Mouse (Mus musculus): ENCODE results near the gene Aatk. TPM values are rescaled to one million over a fixed set of nuclear protein-coding genes. Genes with fewer than 3 reads are reported as not detected.

Aatk gene
- 3.1 and 3.4 TPM in 2 replicates for polyA plus RNA-seq (2015; fragmentation: Nextera tagmentation; extraction: Ambion mirVana)

DNA sequence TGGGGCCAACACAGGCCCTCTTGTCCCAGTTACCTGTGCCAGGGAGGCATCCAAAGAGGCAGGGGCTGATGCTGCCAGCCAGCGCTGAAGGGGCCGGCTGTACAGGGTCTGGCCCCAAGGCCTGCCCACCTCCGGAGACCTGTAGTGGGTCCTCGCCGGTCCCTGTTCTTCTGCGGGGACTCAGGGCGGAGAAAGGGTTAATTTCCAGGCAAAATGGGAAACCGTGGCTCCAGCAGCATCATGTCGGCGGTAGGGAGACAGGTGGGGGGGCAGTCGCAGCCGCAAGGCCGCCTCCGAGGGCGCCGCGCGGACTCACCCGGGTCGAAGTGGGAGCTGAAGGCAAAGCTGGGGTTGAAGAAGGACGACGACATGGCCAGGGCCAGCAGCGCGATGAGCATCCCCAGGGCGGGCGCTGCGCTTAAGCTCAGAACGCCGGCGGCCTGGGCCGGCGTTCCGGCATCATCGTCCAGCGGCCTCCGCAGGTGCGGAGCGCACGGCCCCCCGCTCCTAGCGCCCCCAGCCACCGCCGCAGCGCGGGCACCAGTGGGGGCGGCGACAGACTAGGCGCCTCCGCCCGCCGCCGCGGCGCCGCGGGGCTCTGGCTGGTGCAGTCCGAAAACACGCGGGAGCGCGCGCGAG lies at the start of gene Aatk:
Gene Aatk, minus strand, starts transcription at position 615 of the 639 bp plus-strand sequence.
- Histone ChIP-seq H3K36me3 (no peaks in the 10 kb centered on the region), H3K9ac (peak within 1 kb of the TSS; percentile 58), H3K9me3 (no peaks in the 10 kb centered on the region), H3K4me3 (replicated peaks) (peak within 1 kb of the TSS; percentile 56), H3K27ac (peak within 1 kb of the TSS; percentile 32; the same call in 1 of the 2 replicates), H3K4me2 (replicated peaks) (peak within 1 kb of the TSS; percentile 95), H3K4me1 (replicated peaks) (peaks cover 38% of the 10 kb centered on the region), H3K27me3 (replicated peaks) (peaks cover 27% of the 10 kb centered on the region)
- peak; percentile 32; the same call in 1 of the 2 replicates for ATAC-seq
- 2% methylated on average over 62 of the region's 63 CpGs for WGBS

DNA sequence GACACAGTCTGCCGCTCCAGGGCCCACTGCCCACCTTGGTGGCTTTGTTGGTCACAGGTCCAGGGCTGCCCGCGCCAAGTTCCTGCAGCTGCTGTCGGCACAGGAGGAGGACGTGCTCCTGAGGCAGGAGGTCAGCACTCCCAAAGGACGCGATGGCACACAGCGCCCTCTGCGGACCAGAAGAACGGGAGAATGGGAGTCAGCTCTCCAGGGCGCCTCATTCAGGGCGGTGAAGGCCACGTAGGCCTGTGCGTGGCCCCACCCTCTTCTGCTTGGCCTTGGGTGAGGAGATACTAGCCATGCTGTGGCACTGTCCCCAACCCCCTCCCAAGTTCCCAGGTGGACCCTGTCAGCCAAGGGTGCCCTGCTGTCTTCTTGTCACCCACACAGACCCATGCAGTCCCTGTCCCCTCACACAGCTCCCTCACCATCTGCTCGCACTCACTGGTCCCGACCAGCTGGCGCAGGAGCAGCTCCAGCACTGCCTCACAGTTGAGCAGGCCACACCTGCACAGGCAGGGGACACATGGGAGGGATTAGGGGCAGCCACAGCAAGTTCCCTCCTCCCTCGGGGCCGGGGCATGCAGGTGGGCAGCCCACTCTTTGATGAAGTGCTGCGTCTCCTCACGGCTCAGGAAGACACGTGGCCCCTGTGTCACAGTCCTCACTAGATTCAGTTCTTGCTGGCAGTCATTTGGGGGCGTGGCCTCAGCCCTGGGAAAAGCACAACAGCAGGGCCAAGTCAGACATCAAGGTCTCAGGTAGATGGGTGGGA lies 46.0 kb upstream of the Aatk start:
- Histone ChIP-seq H3K9ac (no peak overlapping the region), H3K4me1 (replicated peaks) (peaks cover 8% of the 10 kb centered on the region), H3K36me3 (peaks cover 31% of the 10 kb centered on the region), H3K4me3 (replicated peaks) (no peak overlapping the region), H3K4me2 (replicated peaks) (no peak overlapping the region), H3K27me3 (replicated peaks) (no peaks in the 10 kb centered on the region), H3K9me3 (no peaks in the 10 kb centered on the region), H3K27ac (no peak overlapping the region)
- ATAC-seq: peak; percentile 43; the same call in 1 of the 2 replicates
- WGBS: 72% methylated on average over 23 of the region's 23 CpGs

DNA sequence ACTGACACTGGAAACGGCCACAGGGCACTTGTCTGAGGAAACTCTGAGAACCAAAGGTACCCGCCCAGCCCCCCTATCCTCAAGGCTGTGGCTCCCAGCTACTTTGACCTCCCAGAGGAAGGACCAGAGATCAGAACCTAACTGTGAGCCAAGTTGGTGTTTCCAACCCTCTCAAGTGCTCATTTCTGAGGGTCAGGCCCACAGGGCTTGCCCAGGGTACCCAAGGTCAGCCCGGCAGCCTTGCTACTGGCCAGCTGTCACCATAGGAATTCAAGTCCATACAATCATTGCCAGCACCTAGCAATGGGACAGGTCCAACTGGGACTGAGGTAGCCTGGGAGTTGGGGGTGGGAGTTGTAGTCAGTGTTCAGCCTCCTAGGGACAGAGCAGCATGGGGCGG lies 43.7 kb upstream of the Aatk start:
- H3K27me3 ChIP-seq (replicated peaks): no peaks in the 10 kb centered on the region
- H3K9ac ChIP-seq: no peak overlapping the region
- ATAC-seq: no peak
- no peak overlapping the region for H3K4me3 ChIP-seq (replicated peaks)
- H3K36me3 ChIP-seq: peaks cover 31% of the 10 kb centered on the region
- WGBS: 92% methylated on average over 4 of the region's 4 CpGs
- no peak overlapping the region for H3K4me2 ChIP-seq (replicated peaks)
- no peak overlapping the region for H3K27ac ChIP-seq
- no peaks in the 10 kb centered on the region for H3K9me3 ChIP-seq
- peaks cover 5% of the 10 kb centered on the region for H3K4me1 ChIP-seq (replicated peaks)

DNA sequence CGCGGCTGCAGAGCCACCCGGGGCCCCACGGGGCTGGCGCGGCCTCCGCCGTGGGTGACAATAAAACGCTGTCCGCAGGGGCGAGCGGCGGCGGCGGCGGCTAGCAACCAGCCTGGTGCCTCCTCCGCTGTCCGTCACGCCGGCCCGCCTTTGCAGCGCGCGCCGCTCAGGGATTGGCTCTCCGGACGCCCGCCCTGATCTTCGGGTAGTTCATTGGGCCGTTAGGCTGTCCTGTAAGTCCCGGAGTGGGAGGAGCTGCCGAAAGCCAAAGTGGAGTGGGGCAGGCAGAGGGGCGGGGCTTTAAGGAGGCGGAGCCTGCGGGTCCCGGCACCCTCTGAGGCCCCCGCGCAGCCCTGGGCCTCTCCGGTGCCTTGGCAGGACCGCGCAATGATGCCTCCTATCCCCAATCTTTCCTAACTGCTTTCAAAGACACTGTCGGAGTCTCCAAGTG lies 39.8 kb upstream of the Aatk start, which contains the start of gene Cep131:
Gene Cep131, minus strand, starts transcription at position 126 of the 451 bp plus-strand sequence.
- Histone ChIP-seq H3K4me3 (replicated peaks) (peak within 1 kb of the TSS; percentile 98), H3K4me1 (replicated peaks) (peaks cover 8% of the 10 kb centered on the region), H3K36me3 (peaks cover 13% of the 10 kb centered on the region; the same call in 1 of the 2 replicates), H3K27ac (peak within 1 kb of the TSS; percentile 78), H3K4me2 (replicated peaks) (peak within 1 kb of the TSS; percentile 78), H3K9ac (peak within 1 kb of the TSS; percentile 96), H3K9me3 (no peaks in the 10 kb centered on the region), H3K27me3 (replicated peaks) (no peaks in the 10 kb centered on the region)
- under 1% methylated on average over 42 of the region's 42 CpGs for WGBS
- ATAC-seq: peak; percentile 100

DNA sequence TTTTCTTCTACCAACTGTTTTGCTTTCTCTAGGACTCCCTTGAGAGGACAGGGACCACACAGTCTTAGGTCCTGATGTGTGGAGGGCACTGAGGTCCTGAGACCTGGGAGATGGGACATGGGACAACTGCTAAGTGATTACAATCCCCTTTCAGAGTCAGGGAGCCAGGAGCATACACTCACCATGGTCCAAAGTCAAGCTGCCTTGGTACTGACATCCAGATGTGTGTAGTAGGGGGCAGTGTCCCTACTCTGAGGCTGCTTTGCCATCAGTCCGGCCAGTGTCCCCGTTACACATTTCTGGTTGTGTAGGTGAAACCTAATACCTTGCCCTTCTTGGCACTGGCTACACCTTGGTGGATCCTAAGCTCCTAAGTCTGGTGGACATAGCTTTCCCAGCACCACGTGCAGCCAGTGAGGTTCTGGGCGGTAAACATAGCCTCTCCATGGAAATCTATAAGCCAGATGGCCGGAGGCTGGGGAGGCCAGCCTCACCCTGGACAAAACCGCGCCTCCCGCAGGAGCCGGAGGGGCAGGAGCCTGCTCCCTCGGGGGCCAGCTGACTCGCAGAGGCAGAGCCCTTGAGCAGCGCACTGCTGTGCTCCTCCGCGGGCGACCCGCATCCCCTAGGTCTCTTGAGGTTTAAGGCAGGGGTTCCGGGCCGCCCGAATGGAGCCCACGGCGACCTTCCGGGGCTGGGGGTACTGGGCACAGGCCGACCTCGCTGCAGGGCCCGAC lies 39.1 kb upstream of the Aatk start:
- Histone ChIP-seq H3K4me1 (replicated peaks) (peaks cover 8% of the 10 kb centered on the region), H3K4me3 (replicated peaks) (peak overlapping the region; percentile 98), H3K9me3 (no peaks in the 10 kb centered on the region), H3K36me3 (peaks cover 9% of the 10 kb centered on the region; the same call in 1 of the 2 replicates), H3K4me2 (replicated peaks) (peak overlapping the region; percentile 78), H3K27me3 (replicated peaks) (no peaks in the 10 kb centered on the region), H3K27ac (peak overlapping the region; percentile 78), H3K9ac (peak overlapping the region; percentile 96)
- peak; percentile 58 for ATAC-seq
- WGBS: under 1% methylated on average over 25 of the region's 25 CpGs

DNA sequence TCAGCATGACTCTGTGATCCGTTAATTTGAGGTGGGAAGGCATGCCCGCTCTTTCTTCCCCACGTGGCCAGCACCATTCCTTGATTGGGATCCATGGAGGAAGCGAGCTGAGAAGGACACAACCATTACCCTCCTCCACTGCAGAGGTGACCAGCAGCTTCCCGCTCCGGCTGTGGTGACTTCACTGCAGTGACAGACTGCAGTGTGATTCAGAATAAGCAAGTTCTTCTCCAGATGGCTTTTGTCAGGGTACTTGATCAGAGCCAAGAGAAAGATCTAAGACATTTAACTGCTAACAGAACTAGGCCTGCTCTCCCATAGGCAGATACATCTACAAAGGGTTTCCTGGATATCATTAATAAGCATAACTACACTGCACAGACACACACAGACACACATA lies 33.3 kb upstream of the Aatk start:
- Histone ChIP-seq H3K4me3 (replicated peaks) (no peak overlapping the region), H3K4me1 (replicated peaks) (no peaks in the 10 kb centered on the region; the same call in 1 of the 2 replicates), H3K9me3 (no peaks in the 10 kb centered on the region), H3K27me3 (replicated peaks) (no peaks in the 10 kb centered on the region), H3K27ac (no peak overlapping the region), H3K4me2 (replicated peaks) (no peak overlapping the region), H3K9ac (no peak overlapping the region), H3K36me3 (peaks cover 20% of the 10 kb centered on the region; the same call in 1 of the 2 replicates)
- WGBS: 84% methylated on average over 6 of the region's 6 CpGs
- no peak for ATAC-seq

DNA sequence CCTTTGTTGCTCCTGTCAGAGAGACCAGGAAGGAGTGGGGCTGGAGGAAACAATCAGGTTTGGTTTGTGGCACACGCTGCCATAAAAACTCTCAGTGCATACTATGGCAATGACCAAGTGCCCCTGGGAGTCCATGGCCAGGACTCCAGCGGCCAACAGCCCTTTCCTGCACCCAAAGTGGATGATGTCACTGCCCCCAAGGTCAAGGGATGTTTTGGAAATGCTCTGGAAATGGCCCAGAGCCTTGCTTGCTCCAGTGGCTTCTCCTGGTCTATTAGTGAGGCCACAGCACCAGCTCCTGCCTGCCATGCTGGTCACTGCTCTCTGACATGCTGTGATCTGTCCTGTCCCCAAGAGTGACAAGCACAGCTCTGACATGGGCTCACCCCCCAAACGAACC lies 29.2 kb upstream of the Aatk start:
- H3K27me3 ChIP-seq (replicated peaks): no peaks in the 10 kb centered on the region
- 80% methylated on average over 3 of the region's 3 CpGs for WGBS
- H3K9ac ChIP-seq: no peak overlapping the region
- H3K4me3 ChIP-seq (replicated peaks): no peak overlapping the region
- no peaks in the 10 kb centered on the region for H3K9me3 ChIP-seq
- ATAC-seq: no peak
- peaks cover 22% of the 10 kb centered on the region; the same call in 1 of the 2 replicates for H3K36me3 ChIP-seq
- no peak overlapping the region for H3K4me2 ChIP-seq (replicated peaks)
- peaks cover 7% of the 10 kb centered on the region; the same call in 1 of the 2 replicates for H3K4me1 ChIP-seq (replicated peaks)
- H3K27ac ChIP-seq: no peak overlapping the region

DNA sequence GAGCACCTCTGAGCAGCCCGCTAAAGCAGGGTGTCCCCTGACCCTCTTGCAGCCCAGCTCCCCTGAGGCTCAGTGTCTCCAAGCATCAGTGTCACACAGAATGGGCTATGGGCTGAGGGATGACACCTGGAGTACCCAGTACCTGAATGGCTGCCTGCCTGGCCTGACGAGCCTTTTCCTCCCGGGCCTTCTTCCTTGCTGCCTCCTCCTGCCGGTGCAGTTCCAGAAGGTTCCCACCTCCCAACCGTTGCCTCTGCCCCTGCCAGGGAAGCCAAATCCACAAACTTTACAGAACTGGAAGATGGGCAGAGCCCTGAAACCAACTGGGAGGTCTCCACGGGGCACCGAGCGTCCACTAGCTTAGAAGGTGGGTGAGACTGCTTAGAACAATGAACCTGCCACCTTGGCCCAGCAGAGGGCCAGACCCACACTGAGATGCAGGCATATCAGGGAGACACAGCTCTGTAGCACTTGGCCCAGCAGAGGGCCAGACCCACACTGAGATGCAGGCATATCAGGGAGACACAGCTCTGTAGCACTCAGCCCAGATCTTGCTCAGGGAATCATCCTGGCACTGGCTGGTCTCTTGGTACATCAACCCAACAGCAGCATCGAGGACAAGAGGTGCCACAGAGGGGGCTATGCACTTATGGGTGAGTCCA lies 26.1 kb upstream of the Aatk start:
- Histone ChIP-seq H3K27me3 (replicated peaks) (no peaks in the 10 kb centered on the region), H3K9me3 (no peaks in the 10 kb centered on the region), H3K36me3 (peaks cover 26% of the 10 kb centered on the region; the same call in 1 of the 2 replicates), H3K9ac (no peak overlapping the region), H3K4me2 (replicated peaks) (no peak overlapping the region), H3K4me3 (replicated peaks) (no peak overlapping the region), H3K27ac (no peak overlapping the region), H3K4me1 (replicated peaks) (peaks cover 11% of the 10 kb centered on the region; the same call in 1 of the 2 replicates)
- ATAC-seq: no peak
- 92% methylated on average over 9 of the region's 9 CpGs for WGBS

DNA sequence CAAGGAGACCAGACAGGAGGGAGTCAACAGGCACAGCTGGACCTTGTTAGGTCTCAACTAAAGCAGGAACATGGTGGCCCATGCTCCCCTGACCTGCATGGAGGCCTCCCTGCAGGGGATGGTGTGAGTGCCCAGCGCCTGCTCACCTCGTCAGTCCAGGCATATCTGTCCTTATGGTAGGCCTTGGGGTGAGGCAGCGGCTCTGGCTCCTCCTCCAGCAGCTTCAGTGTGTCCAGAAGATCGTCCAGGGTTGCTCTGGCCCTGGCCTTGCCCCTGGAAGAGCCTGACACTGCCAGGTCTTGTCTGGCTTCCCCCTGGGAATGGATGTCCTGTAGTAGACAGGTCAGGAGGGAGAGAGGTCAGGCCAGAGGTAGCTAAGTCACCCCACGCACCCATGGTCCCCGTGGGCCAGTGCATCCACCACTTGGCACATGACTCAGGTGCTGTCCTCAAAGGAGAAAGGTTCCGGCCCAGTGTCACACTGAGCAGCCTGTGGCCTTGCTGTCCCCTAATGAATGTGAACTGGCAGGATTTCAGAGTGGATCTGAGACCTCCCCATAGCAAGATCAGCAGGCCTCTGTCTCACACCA lies 24.9 kb upstream of the Aatk start:
- Histone ChIP-seq H3K9ac (no peak overlapping the region), H3K36me3 (peaks cover 36% of the 10 kb centered on the region; the same call in 1 of the 2 replicates), H3K27ac (no peak overlapping the region), H3K9me3 (no peaks in the 10 kb centered on the region), H3K4me3 (replicated peaks) (no peak overlapping the region), H3K27me3 (replicated peaks) (no peaks in the 10 kb centered on the region), H3K4me2 (replicated peaks) (no peak overlapping the region), H3K4me1 (replicated peaks) (peaks cover 14% of the 10 kb centered on the region; the same call in 1 of the 2 replicates)
- WGBS: 88% methylated on average over 7 of the region's 7 CpGs
- no peak for ATAC-seq

DNA sequence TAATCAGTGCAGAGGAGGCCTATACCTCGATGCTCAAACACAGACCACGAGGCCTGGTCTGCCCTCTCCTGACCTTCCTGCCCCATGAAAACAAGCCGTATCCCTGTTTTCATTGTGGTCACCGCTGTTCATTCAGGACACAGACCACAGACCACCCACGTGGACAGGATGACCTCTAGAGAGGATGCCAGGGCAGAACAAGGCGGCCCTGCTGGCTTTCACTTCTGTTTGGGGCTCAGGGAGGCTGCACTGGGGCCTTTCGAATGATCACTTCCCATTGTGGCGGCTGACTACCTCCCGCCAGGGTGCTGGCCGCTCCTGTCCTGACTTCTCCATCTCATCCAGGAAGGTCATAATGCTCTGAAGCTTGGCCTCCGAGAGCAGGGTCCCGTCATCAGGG lies 24.1 kb upstream of the Aatk start:
- Histone ChIP-seq H3K27me3 (replicated peaks) (no peaks in the 10 kb centered on the region), H3K4me2 (replicated peaks) (no peak overlapping the region), H3K9ac (no peak overlapping the region), H3K4me3 (replicated peaks) (no peak overlapping the region), H3K9me3 (no peaks in the 10 kb centered on the region), H3K4me1 (replicated peaks) (peaks cover 14% of the 10 kb centered on the region; the same call in 1 of the 2 replicates), H3K27ac (no peak overlapping the region), H3K36me3 (peaks cover 30% of the 10 kb centered on the region; the same call in 1 of the 2 replicates)
- WGBS: 60% methylated on average over 12 of the region's 12 CpGs
- no peak for ATAC-seq

DNA sequence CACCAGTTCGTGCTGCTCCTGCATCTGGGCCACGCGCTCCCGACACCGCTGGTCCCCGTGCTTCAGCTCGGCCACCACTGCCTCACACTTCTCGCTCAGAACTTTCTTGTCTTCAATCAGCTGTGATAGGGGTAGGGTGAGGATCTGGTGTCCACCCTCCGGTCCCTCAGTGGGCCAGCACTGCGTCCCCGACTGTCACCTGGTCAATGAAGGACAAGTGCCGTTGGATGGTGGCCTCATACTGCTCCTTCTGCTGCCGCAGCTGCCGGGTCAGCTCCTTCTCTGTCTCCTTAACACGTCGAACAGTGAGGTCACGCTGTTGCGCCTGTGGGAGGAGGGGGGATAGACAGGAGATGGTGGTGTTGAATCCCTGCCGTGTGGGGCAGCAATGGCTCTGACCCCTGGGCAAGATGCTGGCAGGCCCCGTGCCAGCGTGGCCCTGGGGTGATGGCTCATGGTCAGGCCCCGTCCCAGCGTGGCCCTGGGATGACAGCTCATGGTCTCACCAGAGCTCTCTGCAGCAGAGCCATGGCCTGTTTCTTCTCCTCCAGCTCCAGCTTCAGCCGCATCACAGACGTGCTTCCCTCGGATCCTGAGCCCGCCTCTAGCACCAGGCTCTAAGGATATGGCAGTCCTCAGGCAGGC lies 23.4 kb upstream of the Aatk start:
- no peak overlapping the region for H3K27ac ChIP-seq
- H3K27me3 ChIP-seq (replicated peaks): no peaks in the 10 kb centered on the region
- no peak overlapping the region for H3K9ac ChIP-seq
- no peaks in the 10 kb centered on the region for H3K9me3 ChIP-seq
- no peak overlapping the region for H3K4me2 ChIP-seq (replicated peaks)
- H3K4me1 ChIP-seq (replicated peaks): peaks cover 14% of the 10 kb centered on the region; the same call in 1 of the 2 replicates
- H3K4me3 ChIP-seq (replicated peaks): no peak overlapping the region
- WGBS: 89% methylated on average over 27 of the region's 27 CpGs
- ATAC-seq: no peak
- H3K36me3 ChIP-seq: peaks cover 30% of the 10 kb centered on the region; the same call in 1 of the 2 replicates

All from intestine, embryonic 15.5 days (tissue).